Mouse (Mus musculus) ovary, adult 10 weeks (tissue): ENCODE data around the gene Defb47. TPM values are rescaled to one million over a fixed set of nuclear protein-coding genes. Genes with fewer than 3 reads are reported as not detected.

ENCODE experiments used
- polyA plus RNA-seq: library from polyadenylated mRNA; stranded (reverse); fragments of 350-450 nt; fragmentation: Illumina TruSeq; extraction: RNeasy Lipid Tissue Mini Kit (QIAGEN cat#74804); gene quantifications from one replicate; pipeline ENCODE4 v1.2.3, GENCODE M21; 2014

The Defb47 gene
- not detected for polyA plus RNA-seq

GRCm38 (mm10) chr14:62997777-62998176 lies at the start of gene Defb47:
Gene Defb47, plus strand, starts transcription at chr14:62998077.

DNA sequence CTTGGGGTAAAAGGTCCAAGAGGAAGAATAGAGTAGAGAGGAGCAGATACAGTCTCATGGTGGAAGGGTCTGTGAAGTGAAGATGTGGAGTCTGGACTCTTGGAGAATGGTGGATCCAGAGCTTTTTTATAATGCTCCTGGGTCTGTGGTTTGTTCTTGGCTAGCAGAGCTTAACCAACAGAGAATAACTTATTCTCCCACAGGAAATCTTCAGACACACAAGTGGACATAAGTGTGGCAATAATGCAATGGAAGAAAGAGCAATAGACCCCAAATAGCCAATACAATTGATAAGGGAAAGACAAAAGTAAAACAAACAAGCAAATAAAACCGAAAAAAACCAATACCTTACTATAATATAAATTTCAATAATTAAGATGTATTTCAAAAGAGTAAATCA lies 13.5 kb upstream of the Defb47 start, which contains the start of gene Defb48:
Defb48 (minus strand) TSS at position 101 of the 400 bp plus-strand sequence.

GRCm38 (mm10) chr14:63011471-63011870 lies 13.6 kb downstream of the Defb47 start, which contains the start of gene Defb43:
Gene Defb43, plus strand, starts transcription at chr14:63011771.

DNA sequence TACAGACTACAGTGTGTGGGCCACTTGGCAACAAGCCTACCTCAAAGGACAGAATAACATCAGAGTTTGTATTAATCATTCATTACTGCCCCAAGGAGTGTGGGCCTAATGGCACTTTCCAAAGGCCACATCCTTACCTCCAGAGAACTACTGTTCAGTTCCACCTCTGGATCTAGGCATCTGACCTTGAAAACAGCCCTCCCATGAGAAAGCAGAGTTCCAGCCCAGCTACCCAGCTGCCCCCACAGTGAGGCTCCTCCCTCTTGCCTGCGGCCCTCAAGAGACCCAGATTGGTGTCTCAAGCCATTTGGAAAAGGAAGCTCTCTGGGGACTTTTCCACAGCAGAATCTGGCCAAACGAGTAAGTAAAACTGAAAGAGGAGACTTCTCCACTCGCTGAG lies 48.8 kb downstream of the Defb47 start, which contains the start of gene Defb42:
Defb42 (plus strand) TSS at position 301 of the 400 bp plus-strand sequence.

GRCm38 (mm10) chr14:63049910-63050370 lies 52.1 kb downstream of the Defb47 start, which contains the start of gene Defb30:
Gene Defb30, minus strand, starts transcription at chr14:63049960.

Other genes with a start within 250 kb of the Defb47 start
- gene Ints6, start 236.9 kb upstream of the Defb47 start, polyA plus RNA-seq, result 127 TPM
- 29.4 TPM for gene Wdfy2, start 160.4 kb upstream of the Defb47 start, polyA plus RNA-seq
- gene Defb48, start 13.6 kb upstream of the Defb47 start, polyA plus RNA-seq, result not detected
- not detected for gene Defb43, start 13.7 kb downstream of the Defb47 start, polyA plus RNA-seq
- gene Defb42, start 48.9 kb downstream of the Defb47 start, polyA plus RNA-seq, result not detected
- gene Defb30, start 51.9 kb downstream of the Defb47 start, polyA plus RNA-seq, result not detected